Mouse (Mus musculus): Measurements from ENCODE around the gene Ercc8. TPM values are rescaled to one million over a fixed set of nuclear protein-coding genes. Genes with fewer than 3 reads are reported as not detected.

Ercc8 gene
- 9.0 and 10.0 TPM in 2 replicates for polyA plus RNA-seq (2015; fragmentation: Nextera tagmentation; extraction: Ambion mirVana)

DNA sequence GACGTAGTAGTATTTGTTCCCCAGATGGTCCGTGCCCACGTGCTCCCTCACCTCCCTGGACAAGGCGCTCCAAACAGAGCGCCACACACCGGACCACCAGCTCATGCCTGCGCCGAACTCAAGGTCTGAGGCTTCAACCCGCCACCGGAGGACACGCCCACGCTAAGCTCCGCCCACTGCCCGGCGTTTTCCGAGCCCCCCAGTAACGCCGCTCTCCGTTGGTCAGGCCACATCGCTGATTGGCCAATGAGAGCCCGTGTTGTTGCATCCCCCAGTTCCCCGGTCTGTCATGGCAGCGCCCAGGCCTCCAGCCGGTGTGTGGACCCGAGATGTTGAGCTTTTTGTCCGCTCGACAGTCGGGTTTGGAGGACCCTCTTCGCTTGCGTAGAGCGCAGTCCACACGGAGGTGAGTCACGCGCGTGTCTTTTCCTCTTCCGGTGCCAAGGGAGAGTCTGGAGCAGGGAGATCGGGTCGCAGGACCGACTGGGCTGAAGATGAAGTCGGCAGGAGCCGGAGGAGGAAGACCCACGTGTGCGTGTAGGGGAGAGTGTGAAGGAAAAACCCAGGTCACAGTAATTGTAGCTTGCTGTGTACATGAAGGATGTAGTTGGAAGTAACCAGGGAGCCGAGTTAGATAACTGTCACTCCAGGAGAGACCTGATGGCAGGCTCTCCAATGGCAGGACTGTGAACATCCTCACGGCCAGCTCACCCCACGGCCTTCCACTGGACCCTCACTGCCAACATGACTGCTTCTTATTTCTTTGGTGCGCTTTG lies at the start of gene Ercc8, which contains the start of gene Ndufaf2:
Gene Ercc8, plus strand, starts transcription at position 267 of the 776 bp plus-strand sequence.
Gene Ndufaf2, minus strand, starts transcription at position 159 of the 776 bp plus-strand sequence.

DNA sequence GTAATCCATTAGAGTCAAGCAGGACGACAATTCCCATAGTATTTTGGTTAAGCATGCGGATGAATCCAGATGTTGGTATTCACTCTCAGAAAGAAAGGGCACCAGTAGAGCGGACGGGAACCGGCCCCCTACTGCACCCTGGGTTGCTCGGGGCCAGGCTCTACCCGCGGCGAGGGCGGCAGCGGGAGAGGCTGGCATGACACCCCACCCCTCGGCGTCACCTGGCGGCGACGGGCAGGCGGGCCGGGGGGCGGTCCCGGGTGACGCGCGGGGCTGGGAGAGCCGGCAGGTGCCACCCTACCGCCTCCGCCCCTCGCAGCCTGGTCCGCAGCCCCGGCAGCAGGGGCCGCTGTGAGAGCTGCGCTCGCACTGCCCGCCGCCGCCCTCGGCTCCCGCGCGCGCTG lies 55.6 kb downstream of the Ercc8 start, which contains the start of gene Elovl7:
Gene Elovl7, plus strand, starts transcription at position 324 of the 404 bp plus-strand sequence.

Other genes starting within 250 kb of the Ercc8 start
- 45.6 and 46.6 TPM in 2 replicates for gene Smim15, start 114.3 kb upstream of the Ercc8 start, polyA plus RNA-seq (2015; fragmentation: Nextera tagmentation; extraction: Ambion mirVana)
- 63.5 and 70.6 TPM in 2 replicates for gene Ndufaf2, start 108 bp upstream of the Ercc8 start, polyA plus RNA-seq (2015; fragmentation: Nextera tagmentation; extraction: Ambion mirVana)
- gene Elovl7, start 55.7 kb downstream of the Ercc8 start, polyA plus RNA-seq (2015; fragmentation: Nextera tagmentation; extraction: Ambion mirVana), result 1.6 and 3.4 TPM in 2 replicates
- gene Depdc1b, start 157.6 kb downstream of the Ercc8 start, polyA plus RNA-seq (2015; fragmentation: Nextera tagmentation; extraction: Ambion mirVana), result 0.77 and 1.6 TPM in 2 replicates

Data from adrenal gland, postnatal 0 days (tissue).